Mouse (Mus musculus): ENCODE measurements around the gene Bbs2. TPM values are rescaled to one million over a fixed set of nuclear protein-coding genes. Genes with fewer than 3 reads are reported as not detected.
A peak's percentile ranks its signal among the peaks of the same experiment; 100 is the strongest.

Gene Bbs2
- total RNA-seq, 1 experiment from 2014 or later: 12.6 TPM

GRCm38 (mm10) chr8:94109835-94110234 is 11.1 kb upstream of the Bbs2 start:
- no peak for ATAC-seq (replicated peaks in 1 of 2; ENCODE audit: insufficient read depth in 1 of 2, low FRiP score in 2 of 2, low TSS enrichment in 1 of 2, low read depth in 1 of 2, poor library complexity in 2 of 2, severe bottlenecking in 2 of 2)

- ATAC-seq (replicated peaks in 1 of 2; ENCODE audit: insufficient read depth in 1 of 2, low FRiP score in 2 of 2, low TSS enrichment in 1 of 2, low read depth in 1 of 2, poor library complexity in 2 of 2, severe bottlenecking in 2 of 2): no peak
Observed at GRCm38 (mm10) chr8:94109396-94109795, 10.7 kb upstream of the Bbs2 start.

- no peak for ATAC-seq (replicated peaks in 1 of 2; ENCODE audit: insufficient read depth in 1 of 2, low FRiP score in 2 of 2, low TSS enrichment in 1 of 2, low read depth in 1 of 2, poor library complexity in 2 of 2, severe bottlenecking in 2 of 2)
Observed at GRCm38 (mm10) chr8:94107871-94108270, 9.1 kb upstream of the Bbs2 start.

DNA sequence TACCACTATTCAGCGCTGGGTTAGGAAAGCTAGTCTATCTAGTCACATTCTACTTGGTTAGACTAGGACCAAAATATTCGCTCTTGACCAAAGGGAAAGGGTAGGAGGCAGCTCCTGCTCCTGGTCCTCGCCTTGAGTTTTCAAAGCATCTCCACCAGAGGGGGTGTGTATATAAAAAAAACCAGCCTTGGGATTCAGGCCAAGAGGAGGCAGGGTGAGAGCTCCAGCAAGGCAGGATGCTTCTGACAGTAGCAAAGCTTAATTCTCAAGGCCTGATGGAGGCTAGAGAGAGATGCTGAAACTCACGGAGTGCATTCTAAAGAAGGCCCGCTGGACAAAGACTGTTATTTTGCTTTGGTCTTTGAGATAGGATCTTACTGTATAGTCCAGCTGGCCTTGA is 5.4 kb upstream of the Bbs2 start:
- ATAC-seq (replicated peaks in 1 of 2; ENCODE audit: insufficient read depth in 1 of 2, low FRiP score in 2 of 2, low TSS enrichment in 1 of 2, low read depth in 1 of 2, poor library complexity in 2 of 2, severe bottlenecking in 2 of 2): no peak

DNA sequence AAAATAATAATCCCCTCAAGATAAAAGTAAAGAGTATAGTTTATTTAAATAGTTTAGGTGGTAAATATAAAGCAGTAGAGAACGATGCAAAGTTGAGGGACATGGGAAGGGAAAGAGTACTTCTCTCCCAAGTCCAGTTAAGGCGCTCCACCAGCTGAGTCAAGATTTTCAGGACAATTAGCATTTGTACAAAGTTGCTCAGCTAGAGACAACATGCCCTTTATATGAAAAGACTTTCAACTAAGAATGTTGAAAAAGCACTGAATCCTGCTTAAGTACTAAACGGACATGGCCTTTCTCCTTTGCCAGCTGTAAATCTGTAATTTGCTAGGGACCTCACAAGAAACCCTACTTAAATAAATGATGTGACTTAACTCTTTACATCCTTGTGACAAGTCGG is 268 bp upstream of the Bbs2 start:
- ATAC-seq (replicated peaks in 1 of 2; ENCODE audit: insufficient read depth in 1 of 2, low FRiP score in 2 of 2, low TSS enrichment in 1 of 2, low read depth in 1 of 2, poor library complexity in 2 of 2, severe bottlenecking in 2 of 2): no peak

GRCm38 (mm10) chr8:94094281-94094680 is 4.4 kb downstream of the Bbs2 start:
- no peak for ATAC-seq (replicated peaks in 1 of 2; ENCODE audit: insufficient read depth in 1 of 2, low FRiP score in 2 of 2, low TSS enrichment in 1 of 2, low read depth in 1 of 2, poor library complexity in 2 of 2, severe bottlenecking in 2 of 2)

DNA sequence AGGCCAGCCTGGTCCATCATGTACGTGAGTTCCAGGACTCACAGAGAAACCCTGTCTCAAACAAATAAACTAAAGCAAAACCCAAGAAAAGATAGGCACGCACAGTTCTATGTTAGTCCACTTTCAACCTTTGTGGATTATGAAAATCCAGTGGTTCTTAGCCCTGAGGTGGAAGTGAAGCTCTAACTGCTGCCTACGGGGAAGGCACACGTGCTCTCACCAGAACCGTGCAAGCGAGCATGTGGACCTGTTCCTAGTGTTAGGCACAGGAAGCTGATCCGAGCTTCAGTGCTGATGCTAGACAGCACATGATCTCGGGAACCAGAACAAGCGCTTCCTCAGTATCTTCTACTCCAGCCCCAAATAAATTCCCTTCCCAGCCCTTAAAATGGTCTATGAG is 5.9 kb downstream of the Bbs2 start:
- ATAC-seq (replicated peaks in 1 of 2; ENCODE audit: insufficient read depth in 1 of 2, low FRiP score in 2 of 2, low TSS enrichment in 1 of 2, low read depth in 1 of 2, poor library complexity in 2 of 2, severe bottlenecking in 2 of 2): no peak

DNA sequence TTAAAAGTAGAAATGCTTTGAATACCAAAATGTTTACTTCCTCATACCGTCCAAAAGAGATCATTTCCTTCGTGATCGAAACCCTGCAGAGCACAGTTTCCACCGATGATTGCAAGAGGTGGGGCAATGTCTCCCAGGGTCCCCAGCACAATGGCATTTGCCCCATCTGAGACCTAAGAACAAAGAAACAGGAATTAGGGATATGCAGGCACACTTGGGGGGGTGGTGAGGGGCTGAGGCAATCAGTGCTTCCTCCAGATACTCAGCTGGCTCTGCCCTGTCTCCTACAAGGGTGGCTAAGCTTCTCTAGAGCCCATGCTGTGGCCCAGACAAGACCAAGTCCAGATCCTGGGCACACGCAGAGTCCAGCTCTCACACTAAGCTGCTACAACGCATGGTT is 9.0 kb downstream of the Bbs2 start:
- no peak; a peak in 1 of 4 replicates for ATAC-seq (replicated peaks in 1 of 2; ENCODE audit: insufficient read depth in 1 of 2, low FRiP score in 2 of 2, low TSS enrichment in 1 of 2, low read depth in 1 of 2, poor library complexity in 2 of 2, severe bottlenecking in 2 of 2)

- no peak for ATAC-seq (replicated peaks in 1 of 2; ENCODE audit: insufficient read depth in 1 of 2, low FRiP score in 2 of 2, low TSS enrichment in 1 of 2, low read depth in 1 of 2, poor library complexity in 2 of 2, severe bottlenecking in 2 of 2)
Observed at GRCm38 (mm10) chr8:94087964-94088363, 10.8 kb downstream of the Bbs2 start.

- no peak for ATAC-seq (replicated peaks in 1 of 2; ENCODE audit: insufficient read depth in 1 of 2, low FRiP score in 2 of 2, low TSS enrichment in 1 of 2, low read depth in 1 of 2, poor library complexity in 2 of 2, severe bottlenecking in 2 of 2)
Observed at GRCm38 (mm10) chr8:94076461-94077192, 22.1 kb downstream of the Bbs2 start.

DNA sequence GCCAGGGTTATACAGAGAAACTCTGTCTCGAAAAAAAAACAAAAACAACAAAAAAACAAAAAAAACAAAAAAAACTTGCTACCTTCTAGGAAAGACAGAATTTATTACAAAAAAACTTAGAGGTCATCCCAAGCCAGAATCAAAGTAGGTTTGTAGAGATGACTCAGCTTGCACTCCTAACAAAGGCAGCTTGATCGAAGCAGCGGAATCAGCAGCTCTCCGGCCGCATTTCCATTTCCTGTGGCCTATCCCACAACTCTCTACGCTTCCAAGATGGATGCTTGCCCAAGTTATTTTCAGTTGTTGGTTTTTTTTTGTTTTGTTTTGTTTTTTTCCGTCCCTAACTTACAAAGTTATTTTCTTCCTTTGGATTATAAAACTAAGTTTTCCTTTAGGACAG is 29.9 kb downstream of the Bbs2 start:
- ATAC-seq (replicated peaks in 1 of 2; ENCODE audit: insufficient read depth in 1 of 2, low FRiP score in 2 of 2, low TSS enrichment in 1 of 2, low read depth in 1 of 2, poor library complexity in 2 of 2, severe bottlenecking in 2 of 2): no peak

DNA sequence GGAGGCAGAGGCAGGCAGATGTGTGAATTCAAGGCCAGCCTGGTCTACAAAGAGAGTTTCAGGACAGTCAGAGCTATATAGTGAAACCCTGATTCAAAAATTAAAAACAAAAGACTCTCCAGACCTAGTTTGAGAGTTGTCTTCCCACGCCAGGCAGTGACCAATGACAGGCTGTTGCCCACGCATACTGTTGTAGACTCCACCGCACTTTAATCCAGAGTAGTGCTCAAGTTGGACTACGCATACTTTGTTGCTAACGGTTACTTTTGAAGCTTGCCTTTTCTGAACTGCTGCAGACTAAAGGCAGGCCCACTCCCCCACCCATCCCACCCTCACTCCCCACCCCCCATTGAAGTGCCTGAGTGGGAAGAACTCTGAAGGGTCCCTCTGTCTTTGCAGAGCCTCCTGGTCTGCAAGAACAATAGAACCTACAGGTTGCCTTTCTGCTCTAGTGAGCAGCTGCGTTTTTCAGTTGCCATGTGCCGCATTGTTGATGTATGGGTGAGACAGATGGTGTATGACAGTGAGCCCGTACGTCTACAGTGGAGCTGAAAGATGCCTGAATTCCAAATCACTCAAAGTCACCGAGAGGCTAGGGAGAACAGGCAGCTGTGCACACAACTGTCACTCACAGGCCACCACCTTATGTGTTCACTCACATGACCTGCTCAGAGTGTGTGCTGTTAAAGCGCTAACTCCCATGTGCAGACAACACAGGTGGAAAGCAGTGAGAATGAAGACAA is 32.4 kb downstream of the Bbs2 start:
- ATAC-seq (replicated peaks in 1 of 2; ENCODE audit: insufficient read depth in 1 of 2, low FRiP score in 2 of 2, low TSS enrichment in 1 of 2, low read depth in 1 of 2, poor library complexity in 2 of 2, severe bottlenecking in 2 of 2): no peak

GRCm38 (mm10) chr8:94057157-94057854 is 41.4 kb downstream of the Bbs2 start:
- ATAC-seq (replicated peaks in 1 of 2; ENCODE audit: insufficient read depth in 1 of 2, low FRiP score in 2 of 2, low TSS enrichment in 1 of 2, low read depth in 1 of 2, poor library complexity in 2 of 2, severe bottlenecking in 2 of 2): peak in 1 of 2 experiments; percentile 68; a peak in 1 of 4 replicates

GRCm38 (mm10) chr8:94052696-94053095 is 46.0 kb downstream of the Bbs2 start:
- ATAC-seq (replicated peaks in 1 of 2; ENCODE audit: insufficient read depth in 1 of 2, low FRiP score in 2 of 2, low TSS enrichment in 1 of 2, low read depth in 1 of 2, poor library complexity in 2 of 2, severe bottlenecking in 2 of 2): no peak

- no peak for ATAC-seq (replicated peaks in 1 of 2; ENCODE audit: insufficient read depth in 1 of 2, low FRiP score in 2 of 2, low TSS enrichment in 1 of 2, low read depth in 1 of 2, poor library complexity in 2 of 2, severe bottlenecking in 2 of 2)
Observed at GRCm38 (mm10) chr8:94047845-94048244, 50.9 kb downstream of the Bbs2 start.

- no peak for ATAC-seq (replicated peaks in 1 of 2; ENCODE audit: insufficient read depth in 1 of 2, low FRiP score in 2 of 2, low TSS enrichment in 1 of 2, low read depth in 1 of 2, poor library complexity in 2 of 2, severe bottlenecking in 2 of 2)
Observed at GRCm38 (mm10) chr8:94037806-94038205, 60.9 kb downstream of the Bbs2 start.

GRCm38 (mm10) chr8:94036944-94037524 is 61.7 kb downstream of the Bbs2 start, which contains the start of the genes Nudt21 and Ogfod1:
Nudt21 (minus strand) TSS chr8:94037031.
Ogfod1 (plus strand) TSS chr8:94037198.
- ATAC-seq (replicated peaks in 1 of 2; ENCODE audit: insufficient read depth in 1 of 2, low FRiP score in 2 of 2, low TSS enrichment in 1 of 2, low read depth in 1 of 2, poor library complexity in 2 of 2, severe bottlenecking in 2 of 2): peak; percentile 98 to 99

- peak; percentile 10 to 55; a peak in 3 of 4 replicates for ATAC-seq (replicated peaks in 1 of 2; ENCODE audit: insufficient read depth in 1 of 2, low FRiP score in 2 of 2, low TSS enrichment in 1 of 2, low read depth in 1 of 2, poor library complexity in 2 of 2, severe bottlenecking in 2 of 2)
Observed at GRCm38 (mm10) chr8:94036541-94036940, 62.2 kb downstream of the Bbs2 start.

All from hematopoietic stem cell, adult 5-6 weeks (primary cell).